Mouse (Mus musculus) liver, embryonic 13.5 days (tissue): ENCODE data around the gene Caly. TPM values are rescaled to one million over a fixed set of nuclear protein-coding genes. Genes with fewer than 3 reads are reported as not detected.

Experiments
- ATAC-seq: fragments of 200-750 bp; cut with Nextera tagmentation; 2 replicates; pipeline ENCODE4 v1.8.0; 2017; ENCODE audit warnings: low read depth, mild to moderate bottlenecking, moderate number of reproducible peaks, moderate library complexity
- DNase-seq: peaks from one replicate; pipeline ENCODE4 v3.0.0; 2022
- H3K27ac ChIP-seq: fragments of 300-500 bp; sonication (generic); 2 replicates; pipeline ENCODE4 v1.5.1; 2015; ENCODE audit warnings: moderate library complexity, mild to moderate bottlenecking, inconsistent platforms
- H3K27me3 ChIP-seq: fragments of 300-500 bp; sonication (generic); 2 replicates; pipeline ENCODE4 v1.6.1; 2015; ENCODE audit warnings: mild to moderate bottlenecking, inconsistent platforms
- H3K36me3 ChIP-seq: fragments of 300-500 bp; sonication (generic); 2 replicates; pipeline ENCODE4 v1.6.1; 2015; ENCODE audit warnings: mild to moderate bottlenecking, inconsistent platforms
- H3K4me1 ChIP-seq: fragments of 300-500 bp; sonication (generic); replicated peaks from 2 replicates; pipeline ENCODE4 v1.6.1; 2015; ENCODE audit warnings: inconsistent platforms
- H3K4me2 ChIP-seq: fragments of 300-500 bp; sonication (generic); 2 replicates; pipeline ENCODE4 v1.6.1; 2015; ENCODE audit warnings: inconsistent platforms, mild to moderate bottlenecking, moderate library complexity
- H3K4me3 ChIP-seq: fragments of 300-500 bp; sonication (generic); replicated peaks from 2 replicates; pipeline ENCODE4 v1.5.1; 2015; ENCODE audit warnings: mild to moderate bottlenecking, inconsistent platforms
- H3K9ac ChIP-seq: fragments of 300-500 bp; sonication (generic); 2 replicates; pipeline ENCODE4 v1.6.1; 2015; ENCODE audit warnings: mild to moderate bottlenecking, inconsistent platforms
- H3K9me3 ChIP-seq: fragments of 300-500 bp; sonication (generic); replicated peaks from 2 replicates; pipeline ENCODE4 v1.6.1; 2016; ENCODE audit warnings: inconsistent platforms
- WGBS: fragments of 180-500 bp; shearing (Covaris S2); methylation state at CpG from one replicate; pipeline ENCODE4 v1.1.7; 2015; ENCODE audit not compliant: insufficient replicate concordance; 5-methylcytosine and 5-hydroxymethylcytosine counted together
- polyA plus RNA-seq: library from polyadenylated mRNA; unstranded; fragments of >200 nt; fragmentation: Nextera tagmentation; extraction: Ambion mirVana; gene quantifications from 2 replicates; pipeline ENCODE4 v1.2.1, GENCODE M21; 2015

Caly gene
- polyA plus RNA-seq, 1 experiment from 2014 or later, result 0.33 TPM

DNA sequence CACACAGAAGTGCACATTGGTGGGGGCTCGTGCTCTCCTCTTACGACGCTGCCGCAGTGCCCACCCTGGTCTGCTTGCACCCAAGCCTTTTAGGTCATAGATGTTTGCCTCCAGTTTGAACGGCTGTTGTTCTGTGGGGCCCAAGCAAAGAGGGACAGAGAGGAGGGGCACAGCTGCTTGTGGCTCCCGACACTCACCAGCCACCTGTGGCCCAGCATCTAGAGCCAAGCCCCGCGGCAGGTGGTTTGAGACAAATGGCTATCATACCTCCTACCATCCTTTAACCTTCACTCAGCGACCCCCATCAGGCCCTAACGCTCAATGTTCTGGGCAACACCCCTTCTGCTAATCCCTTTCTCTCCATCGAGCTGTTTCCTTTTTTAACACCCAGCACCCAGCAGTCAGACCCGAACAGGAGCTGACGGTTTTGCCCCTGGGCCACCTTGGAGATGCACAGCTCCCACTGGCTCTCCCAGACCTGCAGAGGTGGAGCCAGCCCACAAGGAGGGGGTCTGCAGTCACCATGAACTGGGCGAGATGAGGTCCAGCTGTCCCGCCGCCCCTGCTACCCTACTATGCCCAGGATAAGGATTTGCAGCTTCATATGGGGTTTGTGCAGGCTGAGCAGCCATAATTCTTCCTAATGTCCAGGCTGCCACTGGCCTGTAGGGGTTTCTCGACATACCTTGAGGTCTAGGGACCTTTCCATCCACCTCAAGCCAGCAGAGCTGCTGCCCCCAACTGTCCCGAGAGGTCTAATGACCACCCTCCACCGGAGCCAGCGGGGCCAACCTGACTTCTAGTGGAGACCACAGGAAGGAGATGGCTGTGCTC is 723 bp downstream of the Caly start:
- Histone ChIP-seq H3K4me1 (no peaks in the 10 kb centered on the region), H3K9ac (no peak overlapping the region), H3K27ac (no peak overlapping the region), H3K4me2 (no peak overlapping the region), H3K4me3 (no peak overlapping the region), H3K36me3 (no peaks in the 10 kb centered on the region), H3K9me3 (no peaks in the 10 kb centered on the region), H3K27me3 (peaks cover 45% of the 10 kb centered on the region)
- DNase-seq, result no peak
- 28% methylated on average over 20 of the region's 20 CpGs for WGBS
- ATAC-seq, result no peak

DNA sequence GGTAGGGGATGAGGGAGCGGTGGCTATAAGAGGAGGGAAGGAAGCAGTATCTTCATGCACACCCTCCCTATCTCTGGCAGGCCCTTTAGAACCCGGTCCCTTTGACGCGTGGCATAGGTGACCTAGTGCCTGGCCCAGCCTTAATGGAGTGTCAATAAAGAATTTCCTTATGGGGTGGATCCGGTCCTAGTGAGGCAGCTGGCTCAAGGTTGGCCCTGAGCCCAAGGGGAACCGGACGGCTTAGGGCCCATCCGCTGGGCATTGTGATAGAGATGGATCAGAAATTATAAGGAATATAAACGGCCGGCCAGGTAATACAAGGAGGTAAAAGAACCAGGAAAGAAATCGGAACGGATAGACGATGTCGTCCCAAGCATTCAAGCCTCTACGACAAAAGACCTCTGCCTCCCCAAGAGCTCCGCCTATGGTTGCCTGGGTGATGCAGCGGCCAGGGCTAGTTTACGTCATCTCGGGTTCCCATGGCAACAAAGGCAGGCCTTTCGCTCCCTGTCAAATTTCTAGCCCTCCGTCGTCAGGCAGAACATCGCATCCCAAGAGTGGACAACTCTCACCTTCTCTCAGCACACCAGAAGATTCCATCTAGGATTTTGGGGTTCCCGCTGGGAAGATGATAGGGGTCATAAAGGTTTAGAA is 1.7 kb downstream of the Caly start:
- DNase-seq (no peak), ATAC-seq (no peak)
- Histone ChIP-seq H3K27me3 (peaks cover 45% of the 10 kb centered on the region), H3K9me3 (no peaks in the 10 kb centered on the region), H3K9ac (no peak overlapping the region), H3K4me1 (no peaks in the 10 kb centered on the region), H3K4me2 (no peak overlapping the region), H3K36me3 (no peaks in the 10 kb centered on the region), H3K4me3 (no peak overlapping the region), H3K27ac (no peak overlapping the region)
- 8% methylated on average over 24 of the region's 24 CpGs for WGBS

DNA sequence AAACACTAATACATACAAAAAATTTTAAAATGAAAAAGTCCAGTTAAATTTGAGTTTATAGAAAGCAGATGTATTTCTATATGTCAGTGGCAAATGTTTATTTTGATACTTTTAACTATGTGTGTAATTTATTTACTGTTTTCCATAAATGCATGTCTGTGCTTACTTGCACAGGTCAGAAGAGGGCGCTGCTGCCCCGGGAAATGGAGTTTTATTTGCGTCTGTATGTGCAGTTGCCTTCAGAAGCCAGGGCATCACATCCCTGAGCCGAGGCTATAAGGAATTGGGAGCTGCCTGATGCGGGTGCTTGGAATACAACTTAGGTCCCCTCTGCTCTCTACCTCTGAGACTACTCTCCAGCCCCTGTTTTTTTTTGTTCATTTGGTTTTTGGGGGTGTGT is 3.6 kb downstream of the Caly start:
- peak; percentile 35 for DNase-seq
- Histone ChIP-seq H3K36me3 (no peaks in the 10 kb centered on the region), H3K27me3 (peaks cover 49% of the 10 kb centered on the region), H3K9ac (no peak overlapping the region), H3K4me3 (no peak overlapping the region), H3K9me3 (no peaks in the 10 kb centered on the region), H3K27ac (no peak overlapping the region), H3K4me2 (no peak overlapping the region), H3K4me1 (no peaks in the 10 kb centered on the region)
- whole genome bisulfite sequencing, result 5% methylated on average over 5 of the region's 5 CpGs
- no peak for ATAC-seq

DNA sequence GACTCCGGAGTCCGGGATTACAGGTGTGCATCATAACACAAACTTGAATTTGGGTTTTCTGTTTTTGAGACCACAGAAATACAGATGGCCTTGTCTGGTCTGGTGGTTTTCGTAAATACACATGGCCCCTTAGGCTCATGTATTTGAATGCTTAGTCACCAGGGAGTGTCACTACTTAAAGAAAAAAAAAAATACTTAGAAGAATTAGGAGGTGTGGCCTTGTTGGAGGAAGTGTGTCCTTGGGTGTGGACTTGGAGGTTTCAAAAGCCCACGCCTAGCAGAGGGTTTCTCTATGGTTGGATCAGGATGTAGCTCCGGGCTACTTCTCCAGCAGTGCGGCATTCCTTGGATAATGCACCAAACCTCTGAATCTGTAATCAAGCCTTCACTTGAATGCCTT is 4.7 kb downstream of the Caly start:
- Histone ChIP-seq H3K4me1 (no peaks in the 10 kb centered on the region), H3K9me3 (no peaks in the 10 kb centered on the region), H3K9ac (no peak overlapping the region), H3K36me3 (no peaks in the 10 kb centered on the region), H3K27me3 (peaks cover 45% of the 10 kb centered on the region), H3K4me3 (no peak overlapping the region), H3K27ac (no peak overlapping the region), H3K4me2 (no peak overlapping the region)
- ATAC-seq, result no peak
- no peak for DNase-seq
- 54% methylated on average over 6 of the region's 6 CpGs for WGBS

DNA sequence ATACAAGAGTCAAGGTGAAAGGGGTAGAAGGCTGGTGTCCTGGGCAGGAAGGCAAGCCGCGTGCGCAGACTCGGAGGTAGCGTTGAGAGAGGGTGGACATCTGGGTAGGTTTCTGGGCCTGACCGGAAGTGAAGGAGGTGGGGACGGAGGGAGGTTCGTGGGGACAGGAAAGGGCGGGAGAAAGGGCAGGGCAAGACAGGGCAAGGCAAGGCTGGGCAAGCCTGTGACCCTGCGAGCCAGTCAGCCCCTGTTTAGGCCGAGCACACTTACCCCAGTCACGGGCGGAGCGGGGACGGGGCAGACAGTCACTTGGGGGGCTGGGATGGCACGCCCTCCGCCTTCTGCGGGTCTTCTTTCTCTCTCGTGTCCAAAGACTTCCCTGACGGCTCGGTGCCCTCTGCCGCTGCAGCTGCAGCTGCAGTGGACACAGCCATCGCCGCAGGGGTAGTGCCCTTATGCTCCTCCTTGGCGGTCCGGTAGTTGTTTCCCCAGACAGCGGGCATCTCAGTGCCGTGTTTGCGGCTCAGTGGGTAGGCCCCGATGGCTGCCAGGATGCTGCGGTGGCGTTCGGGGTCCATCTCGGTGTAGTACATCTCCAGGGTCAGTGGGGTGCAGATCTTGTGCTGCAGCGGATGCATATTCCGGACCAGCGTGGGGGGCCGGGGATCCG is 12.2 kb downstream of the Caly start:
- peaks cover 36% of the 10 kb centered on the region for H3K27me3 ChIP-seq
- no peaks in the 10 kb centered on the region for H3K4me1 ChIP-seq
- H3K4me2 ChIP-seq, result peak overlapping the region; percentile 55
- H3K36me3 ChIP-seq, result no peaks in the 10 kb centered on the region
- WGBS, result 26% methylated on average over 39 of the region's 39 CpGs
- H3K9me3 ChIP-seq, result no peaks in the 10 kb centered on the region
- H3K27ac ChIP-seq, result no peak overlapping the region
- H3K9ac ChIP-seq, result 0 out of 2 replicates have a peak overlapping the region, but pooled peaks have one; percentile 6
- no peak for DNase-seq
- ATAC-seq, result peak; percentile 43
- peak overlapping the region; percentile 28 for H3K4me3 ChIP-seq

DNA sequence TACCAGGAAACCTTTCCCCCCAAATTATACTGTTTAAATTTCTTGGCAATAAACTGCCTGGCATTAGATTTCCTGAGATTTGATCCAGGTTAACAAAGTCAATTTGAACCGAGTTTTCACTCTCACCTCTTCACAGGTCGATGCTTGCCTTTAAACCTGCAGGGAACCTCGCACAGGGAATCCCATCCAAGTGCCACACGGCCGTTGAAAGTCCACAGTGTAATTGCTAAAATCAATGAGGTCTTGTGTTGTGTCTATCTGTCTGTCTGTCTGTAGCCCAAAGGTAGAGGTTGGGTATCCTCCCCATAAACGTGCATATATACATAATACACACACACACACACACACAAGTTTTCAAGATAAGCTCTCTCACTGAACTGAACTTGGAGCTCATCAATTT is 15.0 kb downstream of the Caly start:
- Histone ChIP-seq H3K4me1 (no peaks in the 10 kb centered on the region), H3K9me3 (no peaks in the 10 kb centered on the region), H3K9ac (no peak overlapping the region), H3K4me3 (no peak overlapping the region), H3K36me3 (no peaks in the 10 kb centered on the region), H3K27me3 (peaks cover 53% of the 10 kb centered on the region), H3K4me2 (no peak overlapping the region), H3K27ac (no peak overlapping the region)
- no peak for DNase-seq
- ATAC-seq, result no peak
- 41% methylated on average over 6 of the region's 6 CpGs for WGBS

DNA sequence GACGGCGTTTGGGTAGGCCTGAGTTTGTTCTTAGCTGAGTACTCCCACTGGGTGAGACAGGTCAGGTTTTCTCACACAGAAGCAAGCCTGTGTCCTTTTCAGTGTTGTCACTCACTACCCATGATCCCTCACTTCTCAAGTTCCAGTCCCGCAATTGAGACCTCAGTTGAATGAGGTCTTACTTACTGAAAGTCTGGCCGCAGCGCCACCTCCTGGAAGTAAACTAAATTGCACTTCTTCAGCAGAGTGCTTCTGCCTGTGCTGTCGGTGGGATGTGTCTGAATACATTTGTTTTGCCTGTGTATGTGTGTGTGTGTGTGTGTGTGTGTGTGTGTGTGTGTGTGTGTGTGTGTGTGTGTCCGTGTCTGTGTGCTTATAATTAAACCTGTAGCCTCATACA is 19.3 kb downstream of the Caly start:
- peaks cover 7% of the 10 kb centered on the region for H3K4me1 ChIP-seq
- H3K4me3 ChIP-seq, result no peak overlapping the region
- no peaks in the 10 kb centered on the region for H3K9me3 ChIP-seq
- no peak overlapping the region for H3K27ac ChIP-seq
- peak; percentile 36 for DNase-seq
- 17% methylated on average over 7 of the region's 7 CpGs for WGBS
- ATAC-seq, result no peak
- H3K27me3 ChIP-seq, result peaks cover 82% of the 10 kb centered on the region
- no peak overlapping the region for H3K4me2 ChIP-seq
- H3K9ac ChIP-seq, result no peak overlapping the region
- no peaks in the 10 kb centered on the region for H3K36me3 ChIP-seq

DNA sequence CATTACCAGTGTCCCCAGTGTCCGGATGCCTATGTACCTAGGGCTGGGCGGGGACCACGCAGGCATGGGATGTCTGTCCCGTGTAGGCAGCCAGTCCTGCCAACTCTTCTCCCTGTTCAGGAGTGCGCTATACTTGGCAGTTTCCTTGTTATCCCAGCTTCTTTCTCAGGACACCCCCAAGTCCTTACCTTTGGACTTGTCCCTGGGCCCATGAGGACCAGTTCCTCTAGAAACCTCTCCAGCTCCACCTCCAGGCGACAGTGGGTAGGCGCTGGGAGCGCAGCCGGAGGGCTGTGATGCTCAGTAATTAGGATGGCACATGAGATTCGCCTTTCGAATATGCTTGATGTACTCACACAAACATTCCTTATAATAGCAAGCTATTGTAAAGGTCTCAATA is 20.0 kb downstream of the Caly start:
- Histone ChIP-seq H3K36me3 (no peaks in the 10 kb centered on the region), H3K27ac (no peak overlapping the region), H3K4me1 (peaks cover 7% of the 10 kb centered on the region), H3K27me3 (peaks cover 90% of the 10 kb centered on the region), H3K9me3 (no peaks in the 10 kb centered on the region), H3K9ac (no peak overlapping the region), H3K4me3 (no peak overlapping the region), H3K4me2 (no peak overlapping the region)
- WGBS, result 18% methylated on average over 11 of the region's 11 CpGs
- DNase-seq (no peak), ATAC-seq (no peak)

DNA sequence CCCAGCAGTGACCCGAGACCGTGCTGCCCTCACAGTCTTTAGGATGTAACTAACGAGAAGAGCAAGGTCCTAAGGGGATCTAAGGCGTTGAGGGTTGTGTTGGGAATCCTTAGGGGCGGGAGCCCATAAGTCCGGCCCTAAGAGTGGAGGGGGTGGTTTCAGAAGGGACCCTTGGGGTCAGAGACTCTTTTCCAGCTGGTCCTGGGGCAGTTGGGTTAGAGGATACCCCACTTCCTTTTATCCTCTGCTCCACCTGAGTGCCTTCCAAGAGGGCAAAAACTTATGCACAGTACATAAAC is 20.6 kb downstream of the Caly start:
- Histone ChIP-seq H3K4me1 (peaks cover 7% of the 10 kb centered on the region), H3K27ac (no peak overlapping the region), H3K4me2 (peak overlapping the region; percentile 47; the same call in 1 of the 2 replicates), H3K36me3 (no peaks in the 10 kb centered on the region), H3K4me3 (no peak overlapping the region), H3K9me3 (no peaks in the 10 kb centered on the region), H3K9ac (no peak overlapping the region), H3K27me3 (peaks cover 92% of the 10 kb centered on the region)
- 3% methylated on average over 6 of the region's 6 CpGs for WGBS
- ATAC-seq, result no peak
- DNase-seq, result no peak

DNA sequence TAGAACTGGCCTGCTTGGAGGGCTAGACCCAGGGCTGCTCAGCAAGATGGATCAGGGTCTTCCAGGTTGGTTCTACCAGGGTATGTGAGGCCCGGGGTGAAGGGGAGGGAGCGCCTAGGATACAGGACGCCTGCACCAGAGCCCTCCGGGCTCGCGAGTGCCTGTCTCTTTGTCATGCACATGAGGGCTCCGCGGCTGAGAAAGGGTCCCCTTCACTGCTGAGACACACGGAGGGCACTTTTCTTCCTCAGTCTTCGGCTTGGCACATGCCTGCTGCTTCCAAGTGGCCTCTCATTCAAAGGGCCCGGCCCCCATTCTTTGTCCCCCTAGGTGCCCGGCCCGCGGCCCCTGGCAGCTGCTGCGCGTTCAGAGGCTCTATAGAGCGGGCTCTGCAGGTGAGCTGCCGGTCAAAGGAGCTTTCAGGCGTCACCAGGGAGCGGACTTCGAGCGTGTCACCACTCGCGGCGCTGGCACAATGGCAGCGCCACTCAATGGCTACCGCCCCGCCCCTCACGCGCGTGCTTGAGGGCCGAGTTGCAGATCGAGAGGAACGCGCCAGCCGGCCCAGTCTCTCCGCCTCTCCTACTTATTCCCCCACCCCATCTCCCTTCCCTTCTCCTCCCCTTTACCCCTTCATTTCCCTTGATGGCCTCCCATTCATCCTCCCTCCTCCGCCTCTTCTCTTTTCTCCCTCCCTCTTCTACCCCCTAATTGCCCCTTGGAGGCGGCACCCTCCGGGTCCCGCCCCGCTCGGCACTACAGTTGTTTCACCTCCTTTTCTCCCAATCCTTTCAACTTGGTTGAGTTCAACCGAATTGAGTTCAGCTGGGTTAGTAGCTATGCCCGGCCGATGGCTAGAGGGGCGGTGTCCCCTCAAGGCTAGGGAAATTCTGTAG is 21.2 kb downstream of the Caly start:
- Histone ChIP-seq H3K4me2 (peak overlapping the region; percentile 47), H3K4me1 (peaks cover 7% of the 10 kb centered on the region), H3K27ac (no peak overlapping the region), H3K27me3 (peaks cover 97% of the 10 kb centered on the region), H3K9me3 (no peaks in the 10 kb centered on the region), H3K4me3 (peak overlapping the region; percentile 26), H3K9ac (no peak overlapping the region), H3K36me3 (no peaks in the 10 kb centered on the region)
- DNase-seq (no peak), ATAC-seq (no peak)
- WGBS, result 2% methylated on average over 47 of the region's 47 CpGs

DNA sequence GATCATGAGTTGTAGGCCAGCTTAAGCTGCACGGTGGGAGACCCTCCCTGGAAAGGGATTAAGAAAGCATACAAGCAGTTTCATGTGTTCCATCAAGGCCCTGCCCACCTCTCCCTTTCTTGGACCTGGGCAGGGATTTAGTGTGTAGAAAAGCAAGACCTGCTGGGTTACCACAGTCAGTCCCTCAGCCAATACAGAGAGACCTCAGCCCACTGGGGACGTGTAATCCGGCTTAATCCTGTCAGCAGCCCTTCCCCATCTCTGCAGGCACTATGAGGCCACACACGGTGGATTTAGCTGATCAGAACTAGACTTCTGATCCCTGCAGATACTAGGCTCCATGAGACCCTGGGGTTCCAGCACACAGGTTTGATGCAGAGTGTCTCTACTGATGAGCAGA is 22.7 kb downstream of the Caly start:
- H3K4me3 ChIP-seq, result no peak overlapping the region
- ATAC-seq (no peak), DNase-seq (no peak)
- H3K4me1 ChIP-seq, result peaks cover 7% of the 10 kb centered on the region
- no peak overlapping the region for H3K9ac ChIP-seq
- WGBS, result 24% methylated on average over 4 of the region's 4 CpGs
- no peaks in the 10 kb centered on the region for H3K36me3 ChIP-seq
- no peak overlapping the region for H3K4me2 ChIP-seq
- no peaks in the 10 kb centered on the region for H3K9me3 ChIP-seq
- H3K27ac ChIP-seq, result no peak overlapping the region
- peaks cover 98% of the 10 kb centered on the region for H3K27me3 ChIP-seq
